Mouse (Mus musculus): Measurements from ENCODE around the gene Fbxo9. TPM values are rescaled to one million over a fixed set of nuclear protein-coding genes. Genes with fewer than 3 reads are reported as not detected.

The Fbxo9 gene
- polyA plus RNA-seq, 1 experiment from 2014 or later = 46.5 TPM

Other genes starting within 250 kb of the Fbxo9 start
- 73.0 and 74.2 TPM in 2 replicates for gene Elovl5, start 191.7 kb downstream of the Fbxo9 start, polyA plus RNA-seq (2014; fragmentation: Nextera tagmentation; extraction: Ambion mirVana)
- gene Gcm1, start 57.1 kb downstream of the Fbxo9 start, polyA plus RNA-seq (2014; fragmentation: Nextera tagmentation; extraction: Ambion mirVana) = 0.08 TPM in 1 of 2 replicates, not detected in the other
- gene Ick, start 127 bp upstream of the Fbxo9 start, polyA plus RNA-seq (2014; fragmentation: Nextera tagmentation; extraction: Ambion mirVana) = 23.4 and 23.6 TPM in 2 replicates
- gene Gsta4, start 73.7 kb upstream of the Fbxo9 start, polyA plus RNA-seq (2014; fragmentation: Nextera tagmentation; extraction: Ambion mirVana) = 67.1 and 70.7 TPM in 2 replicates
- 1.00 and 2.6 TPM in 2 replicates for gene Gsta1, start 121.6 kb upstream of the Fbxo9 start, polyA plus RNA-seq (2014; fragmentation: Nextera tagmentation; extraction: Ambion mirVana)
- 0.60 and 2.0 TPM in 2 replicates for gene Gm3776, start 148.1 kb upstream of the Fbxo9 start, polyA plus RNA-seq (2014; fragmentation: Nextera tagmentation; extraction: Ambion mirVana)
- not detected in 2 replicates for gene Gm10639, start 180.9 kb upstream of the Fbxo9 start, polyA plus RNA-seq (2014; fragmentation: Nextera tagmentation; extraction: Ambion mirVana)
- gene Omt2a, start 205.7 kb upstream of the Fbxo9 start, polyA plus RNA-seq (2014; fragmentation: Nextera tagmentation; extraction: Ambion mirVana) = not detected in 2 replicates
- not detected in 2 replicates for gene Omt2b, start 218.5 kb upstream of the Fbxo9 start, polyA plus RNA-seq (2014; fragmentation: Nextera tagmentation; extraction: Ambion mirVana)
- 4.9 and 5.5 TPM in 2 replicates for gene Gsta2, start 246.7 kb upstream of the Fbxo9 start, polyA plus RNA-seq (2014; fragmentation: Nextera tagmentation; extraction: Ambion mirVana)